Mouse (Mus musculus) right cerebral cortex, postnatal 4 days (tissue): ENCODE data around the gene Col28a1.

Source experiments
- DNase-seq: peaks from one replicate; pipeline ENCODE4 v3.0.0-alpha.2; 2022

Gene Col28a1

GRCm38 (mm10) chr6:8118577-8118976 is 73.8 kb downstream of the Col28a1 start:
- no peak for DNase-seq

- no peak for DNase-seq
Observed at GRCm38 (mm10) chr6:8105870-8106706, 86.3 kb downstream of the Col28a1 start.

GRCm38 (mm10) chr6:8101224-8101623 is 91.2 kb downstream of the Col28a1 start:
- no peak for DNase-seq

GRCm38 (mm10) chr6:8095856-8096255 is 96.6 kb downstream of the Col28a1 start:
- DNase-seq, result no peak

- DNase-seq, result no peak
Observed at GRCm38 (mm10) chr6:8094160-8094953, 98.1 kb downstream of the Col28a1 start.

GRCm38 (mm10) chr6:8093556-8093955 is 98.9 kb downstream of the Col28a1 start:
- no peak for DNase-seq

- no peak for DNase-seq
Observed at GRCm38 (mm10) chr6:8086847-8087246, 105.6 kb downstream of the Col28a1 start.

GRCm38 (mm10) chr6:8084806-8085205 is 107.6 kb downstream of the Col28a1 start:
- no peak for DNase-seq

GRCm38 (mm10) chr6:8083196-8083595 is 109.2 kb downstream of the Col28a1 start:
- DNase-seq, result no peak

GRCm38 (mm10) chr6:8077572-8078146 is 114.8 kb downstream of the Col28a1 start:
- no peak for DNase-seq

- DNase-seq, result no peak
Observed at GRCm38 (mm10) chr6:8074914-8075313, 117.5 kb downstream of the Col28a1 start.

- peak; percentile 20 for DNase-seq
Observed at GRCm38 (mm10) chr6:8068979-8069378, 123.4 kb downstream of the Col28a1 start.

GRCm38 (mm10) chr6:8068394-8068793 is 124.0 kb downstream of the Col28a1 start:
- no peak for DNase-seq

- no peak for DNase-seq
Observed at GRCm38 (mm10) chr6:8067124-8067523, 125.3 kb downstream of the Col28a1 start.

GRCm38 (mm10) chr6:8066208-8066607 is 126.2 kb downstream of the Col28a1 start:
- peak; percentile 11 for DNase-seq

GRCm38 (mm10) chr6:8059199-8059598 is 133.2 kb downstream of the Col28a1 start:
- no peak for DNase-seq

- no peak for DNase-seq
Observed at GRCm38 (mm10) chr6:8048216-8048615, 144.2 kb downstream of the Col28a1 start.

- DNase-seq, result no peak
Observed at GRCm38 (mm10) chr6:8046446-8046845, 146.0 kb downstream of the Col28a1 start.

GRCm38 (mm10) chr6:8045825-8046224 is 146.6 kb downstream of the Col28a1 start:
- no peak for DNase-seq

- DNase-seq, result no peak
Observed at GRCm38 (mm10) chr6:8028711-8029110, 163.7 kb downstream of the Col28a1 start.

- no peak for DNase-seq
Observed at GRCm38 (mm10) chr6:8025332-8026129, 166.9 kb downstream of the Col28a1 start.

- DNase-seq, result no peak
Observed at GRCm38 (mm10) chr6:8023527-8023926, 168.9 kb downstream of the Col28a1 start.

GRCm38 (mm10) chr6:7994736-7995135 is 197.7 kb downstream of the Col28a1 start:
- DNase-seq, result no peak
